Mouse (Mus musculus): Measurements from ENCODE around the gene 1500015O10Rik. TPM values are rescaled to one million over a fixed set of nuclear protein-coding genes. Genes with fewer than 3 reads are reported as not detected.

The 1500015O10Rik gene
- total and polyA plus RNA-seq, 2 experiments from 2014 or later = 12.8 to 21.9 TPM

DNA sequence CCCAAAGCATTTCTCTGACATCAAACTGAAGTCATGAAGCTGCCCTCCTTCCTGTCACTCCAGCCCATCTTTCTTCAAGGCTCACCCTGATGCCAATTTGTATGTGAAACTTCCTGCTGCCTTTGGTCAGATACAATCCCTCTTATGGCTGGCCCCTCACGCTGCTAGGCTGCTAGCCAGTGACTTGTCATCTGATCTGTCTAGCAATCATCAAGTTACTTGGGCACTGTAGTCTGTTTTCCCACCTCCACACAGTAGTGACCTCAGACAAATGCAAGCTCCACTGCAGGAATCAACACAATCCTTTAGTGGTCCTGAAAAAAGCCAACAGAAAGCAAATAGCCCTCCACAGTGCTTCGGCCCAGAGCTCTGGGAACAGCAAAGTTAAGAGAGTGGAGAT, 50.8 kb downstream of the 1500015O10Rik start:
- Histone ChIP-seq H3K9me3 (ENCODE audit: low read length) (no peaks in the 10 kb centered on the region), H3K27ac (ENCODE audit: low read depth, low read length) (no peak overlapping the region), H3K4me3 (ENCODE audit: low read depth, low read length) (no peak overlapping the region), H3K27me3 (ENCODE audit: insufficient read depth, low read length) (no peaks in the 10 kb centered on the region), H3K36me3 (ENCODE audit: insufficient read depth, low read length) (peaks cover 8% of the 10 kb centered on the region), H3K9ac (replicated peaks; ENCODE audit: low read length, poor library complexity, severe bottlenecking) (no peak overlapping the region), H3K4me1 (ENCODE audit: insufficient read depth, low read length) (no peaks in the 10 kb centered on the region), H3K4me2 (ENCODE audit: low read depth, low read length, poor library complexity, severe bottlenecking) (no peak overlapping the region)
- DNase-seq (ENCODE audit: low spot score) = no peak
- WGBS = 83% methylated on average over 2 of the region's 2 CpGs
- no peak for ATAC-seq (ENCODE audit: low FRiP score)
- no peak for TF ChIP-seq CTCF (IDR thresholded peaks at IDR 0.05)

GRCm38 (mm10) chr1:43781672-43782071, 51.3 kb downstream of the 1500015O10Rik start:
- Histone ChIP-seq H3K27me3 (ENCODE audit: insufficient read depth, low read length) (no peaks in the 10 kb centered on the region), H3K9me3 (ENCODE audit: low read length) (no peaks in the 10 kb centered on the region), H3K4me2 (ENCODE audit: low read depth, low read length, poor library complexity, severe bottlenecking) (no peak overlapping the region), H3K4me3 (ENCODE audit: low read depth, low read length) (no peak overlapping the region), H3K27ac (ENCODE audit: low read depth, low read length) (no peak overlapping the region), H3K4me1 (ENCODE audit: insufficient read depth, low read length) (no peaks in the 10 kb centered on the region), H3K9ac (replicated peaks; ENCODE audit: low read length, poor library complexity, severe bottlenecking) (no peak overlapping the region), H3K36me3 (ENCODE audit: insufficient read depth, low read length) (peaks cover 8% of the 10 kb centered on the region)
- ATAC-seq (ENCODE audit: low FRiP score) (no peak), DNase-seq (ENCODE audit: low spot score) (no peak)
- TF ChIP-seq CTCF (IDR thresholded peaks at IDR 0.05) = no peak
- 76% methylated on average over 3 of the region's 3 CpGs for WGBS

DNA sequence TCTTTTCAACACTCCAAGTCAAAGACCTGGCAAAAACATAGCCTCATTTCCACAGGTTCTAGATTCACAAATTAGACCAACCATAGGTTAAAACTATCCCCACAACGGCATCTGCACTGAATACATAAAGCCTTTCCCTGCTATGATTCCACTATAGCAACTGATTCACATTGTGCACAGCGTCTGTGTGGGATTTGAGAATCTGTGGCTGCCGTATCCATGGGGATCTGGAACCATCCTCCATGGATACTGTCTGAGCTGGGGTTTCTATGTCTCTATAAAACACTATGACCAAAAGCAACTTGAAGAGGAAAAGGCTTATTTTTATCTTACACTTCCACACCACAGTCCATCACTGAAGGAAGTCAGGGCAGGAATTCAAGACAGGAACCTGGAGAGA, 52.3 kb downstream of the 1500015O10Rik start:
- Histone ChIP-seq H3K4me2 (ENCODE audit: low read depth, low read length, poor library complexity, severe bottlenecking) (no peak overlapping the region), H3K4me1 (ENCODE audit: insufficient read depth, low read length) (no peaks in the 10 kb centered on the region), H3K9ac (replicated peaks; ENCODE audit: low read length, poor library complexity, severe bottlenecking) (no peak overlapping the region), H3K36me3 (ENCODE audit: insufficient read depth, low read length) (peaks cover 10% of the 10 kb centered on the region), H3K4me3 (ENCODE audit: low read depth, low read length) (no peak overlapping the region), H3K27me3 (ENCODE audit: insufficient read depth, low read length) (no peaks in the 10 kb centered on the region), H3K27ac (ENCODE audit: low read depth, low read length) (no peak overlapping the region), H3K9me3 (ENCODE audit: low read length) (no peaks in the 10 kb centered on the region)
- TF ChIP-seq CTCF (IDR thresholded peaks at IDR 0.05) = no peak
- ATAC-seq (ENCODE audit: low FRiP score) (no peak), DNase-seq (ENCODE audit: low spot score) (no peak)
- 76% methylated on average over 3 of the region's 3 CpGs for WGBS

DNA sequence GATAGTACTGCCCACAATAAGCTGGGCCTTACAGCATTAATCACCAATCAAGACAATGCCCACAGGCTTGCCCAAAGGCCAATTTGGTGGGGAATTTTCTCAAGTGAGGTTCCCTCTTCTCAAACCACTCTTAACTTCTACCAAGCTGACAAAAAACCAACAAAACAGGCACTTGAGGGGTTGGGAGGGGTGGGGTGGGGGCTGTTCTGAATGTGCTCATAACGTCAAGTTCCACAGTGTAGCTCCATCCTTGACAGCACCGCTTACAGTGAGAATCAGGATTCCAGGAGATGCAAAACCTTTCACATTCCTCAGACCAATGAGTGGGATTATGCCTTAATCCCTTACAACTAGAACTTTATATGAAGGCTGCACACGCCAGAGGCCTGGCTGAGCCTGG, 52.8 kb downstream of the 1500015O10Rik start:
- Histone ChIP-seq H3K4me3 (ENCODE audit: low read depth, low read length) (no peak overlapping the region), H3K4me1 (ENCODE audit: insufficient read depth, low read length) (no peaks in the 10 kb centered on the region), H3K9ac (replicated peaks; ENCODE audit: low read length, poor library complexity, severe bottlenecking) (no peak overlapping the region), H3K9me3 (ENCODE audit: low read length) (no peaks in the 10 kb centered on the region), H3K27me3 (ENCODE audit: insufficient read depth, low read length) (no peaks in the 10 kb centered on the region), H3K36me3 (ENCODE audit: insufficient read depth, low read length) (peaks cover 10% of the 10 kb centered on the region), H3K4me2 (ENCODE audit: low read depth, low read length, poor library complexity, severe bottlenecking) (no peak overlapping the region), H3K27ac (ENCODE audit: low read depth, low read length) (no peak overlapping the region)
- DNase-seq (ENCODE audit: low spot score) = no peak
- no peak for ATAC-seq (ENCODE audit: low FRiP score)
- no peak for TF ChIP-seq CTCF (IDR thresholded peaks at IDR 0.05)
- 71% methylated on average over 3 of the region's 3 CpGs for WGBS

DNA sequence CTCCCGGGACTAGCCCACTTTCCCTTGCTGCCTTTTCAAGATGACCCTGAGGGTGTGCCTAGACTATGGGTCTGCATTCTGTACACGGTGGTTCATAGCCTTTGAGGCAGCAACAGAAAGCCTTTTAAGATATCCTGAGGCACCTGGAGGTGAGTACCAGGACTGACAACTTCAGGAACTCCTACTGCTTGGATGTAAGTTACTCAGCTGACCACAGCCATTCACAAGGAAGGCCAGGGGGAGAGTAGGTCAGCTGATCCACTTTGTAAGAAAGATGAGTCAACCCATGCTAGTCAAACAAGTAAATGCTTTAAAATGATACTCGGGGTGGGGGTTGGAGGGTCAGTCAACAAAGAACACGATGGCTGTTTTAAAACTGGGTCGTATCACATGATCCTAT, 54.9 kb downstream of the 1500015O10Rik start:
- TF ChIP-seq CTCF (IDR thresholded peaks at IDR 0.05) = no peak
- WGBS = 92% methylated on average over 5 of the region's 5 CpGs
- Histone ChIP-seq H3K4me2 (ENCODE audit: low read depth, low read length, poor library complexity, severe bottlenecking) (no peak overlapping the region), H3K27ac (ENCODE audit: low read depth, low read length) (no peak overlapping the region), H3K9me3 (ENCODE audit: low read length) (no peaks in the 10 kb centered on the region), H3K4me3 (ENCODE audit: low read depth, low read length) (no peak overlapping the region), H3K36me3 (ENCODE audit: insufficient read depth, low read length) (peaks cover 8% of the 10 kb centered on the region), H3K4me1 (ENCODE audit: insufficient read depth, low read length) (no peaks in the 10 kb centered on the region), H3K9ac (replicated peaks; ENCODE audit: low read length, poor library complexity, severe bottlenecking) (no peak overlapping the region), H3K27me3 (ENCODE audit: insufficient read depth, low read length) (no peaks in the 10 kb centered on the region)
- DNase-seq (ENCODE audit: low spot score) = no peak
- ATAC-seq (ENCODE audit: low FRiP score) = no peak

- no peak overlapping the region for H3K27ac ChIP-seq (ENCODE audit: low read depth, low read length)
- H3K4me3 ChIP-seq (ENCODE audit: low read depth, low read length) = no peak overlapping the region
- no peaks in the 10 kb centered on the region for H3K4me1 ChIP-seq (ENCODE audit: insufficient read depth, low read length)
- H3K9me3 ChIP-seq (ENCODE audit: low read length) = no peaks in the 10 kb centered on the region
- no peak overlapping the region for H3K4me2 ChIP-seq (ENCODE audit: low read depth, low read length, poor library complexity, severe bottlenecking)
- no peak for DNase-seq (ENCODE audit: low spot score)
- no peak for ATAC-seq (ENCODE audit: low FRiP score)
- 93% methylated on average over 5 of the region's 5 CpGs for WGBS
- peaks cover 8% of the 10 kb centered on the region for H3K36me3 ChIP-seq (ENCODE audit: insufficient read depth, low read length)
- H3K9ac ChIP-seq (replicated peaks; ENCODE audit: low read length, poor library complexity, severe bottlenecking) = no peak overlapping the region
- H3K27me3 ChIP-seq (ENCODE audit: insufficient read depth, low read length) = no peaks in the 10 kb centered on the region
- no peak for TF ChIP-seq CTCF (IDR thresholded peaks at IDR 0.05)
Observed at GRCm38 (mm10) chr1:43786711-43787110, 56.3 kb downstream of the 1500015O10Rik start.
